Mouse (Mus musculus): ENCODE results near the gene Olfr47. TPM values are rescaled to one million over a fixed set of nuclear protein-coding genes. Genes with fewer than 3 reads are reported as not detected.
"Not testable (repeated sequence)": the region's sequence is repeated elsewhere in the genome, so short reads cannot be mapped to it uniquely, and the experiment has no call there.

Olfr47 gene
- polyA plus RNA-seq (2015; fragmentation: Nextera tagmentation; extraction: Ambion mirVana) = not detected in 2 replicates

DNA sequence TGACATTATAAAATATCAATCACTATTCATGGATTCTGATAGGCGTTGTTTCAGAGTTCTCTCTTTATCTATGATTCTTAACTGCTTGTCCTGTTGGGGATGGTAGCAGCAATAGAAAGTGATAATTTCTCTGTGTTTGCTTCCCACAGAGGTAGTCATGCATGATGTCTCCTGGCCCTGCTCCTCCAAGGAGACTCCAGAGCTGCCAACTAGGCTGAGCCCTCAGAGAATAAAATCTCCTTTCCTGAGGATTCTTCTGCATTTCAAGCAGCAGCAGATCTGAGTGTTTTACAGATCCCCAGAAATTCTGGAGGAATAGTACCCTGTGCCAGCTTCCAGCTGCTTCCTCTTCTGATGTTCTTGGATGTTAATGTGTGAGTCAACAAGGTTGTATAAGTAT, at the start of gene Olfr47:
Gene Olfr47 (plus strand): TSS at position 275 of the 400 bp plus-strand sequence.
- H3K9me3 ChIP-seq (ENCODE audit: low read length); H3K4me3 ChIP-seq (ENCODE audit: low read depth, low read length); H3K4me1 ChIP-seq (ENCODE audit: insufficient read depth); H3K4me2 ChIP-seq (ENCODE audit: low read depth, low read length); ATAC-seq; H3K27ac ChIP-seq (ENCODE audit: low read depth); DNase-seq; H3K27me3 ChIP-seq (ENCODE audit: insufficient read depth, low read length); H3K36me3 ChIP-seq (replicated peaks; ENCODE audit: insufficient read depth, low read length); H3K9ac ChIP-seq (replicated peaks): not testable (repeated sequence)
- WGBS (ENCODE audit: insufficient replicate concordance) = 58% methylated on average over 1 of the region's 1 CpGs

DNA sequence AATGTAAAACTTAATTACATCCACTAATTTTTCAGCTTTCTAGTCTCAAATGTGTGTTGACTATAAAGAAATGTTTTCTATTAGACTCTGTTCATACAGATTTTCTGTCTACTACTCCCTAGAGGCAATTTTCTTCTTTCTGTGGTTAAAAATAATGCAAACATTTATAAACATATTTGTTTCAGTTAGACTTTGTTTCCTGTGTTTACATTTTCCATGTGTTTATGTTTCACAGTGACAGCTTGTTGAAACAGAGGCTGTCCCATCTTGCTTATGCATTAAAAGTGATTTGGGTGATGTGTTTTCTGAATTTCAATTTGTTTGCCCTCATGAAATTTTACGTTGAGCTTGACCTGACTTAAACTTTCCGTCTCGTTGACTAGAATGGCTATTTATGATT, 40.3 kb upstream of the Olfr47 start:
- Histone ChIP-seq H3K36me3 (replicated peaks; ENCODE audit: insufficient read depth, low read length) (no peaks in the 10 kb centered on the region), H3K4me3 (ENCODE audit: low read depth, low read length) (no peak overlapping the region), H3K27ac (ENCODE audit: low read depth) (no peak overlapping the region), H3K9ac (replicated peaks) (no peak overlapping the region), H3K4me2 (ENCODE audit: low read depth, low read length) (no peak overlapping the region), H3K4me1 (ENCODE audit: insufficient read depth) (no peaks in the 10 kb centered on the region), H3K27me3 (ENCODE audit: insufficient read depth, low read length) (no peaks in the 10 kb centered on the region), H3K9me3 (ENCODE audit: low read length) (no peaks in the 10 kb centered on the region)
- ATAC-seq (no peak), DNase-seq (no peak)
- TF ChIP-seq CTCF (IDR thresholded peaks at IDR 0.05; ENCODE audit: low read depth) = no peak
- TF ChIP-seq EP300 (IDR thresholded peaks at IDR 0.05; ENCODE audit: low read depth) = no peak
- 77% methylated on average over 3 of the region's 3 CpGs for whole genome bisulfite sequencing (ENCODE audit: insufficient replicate concordance)

DNA sequence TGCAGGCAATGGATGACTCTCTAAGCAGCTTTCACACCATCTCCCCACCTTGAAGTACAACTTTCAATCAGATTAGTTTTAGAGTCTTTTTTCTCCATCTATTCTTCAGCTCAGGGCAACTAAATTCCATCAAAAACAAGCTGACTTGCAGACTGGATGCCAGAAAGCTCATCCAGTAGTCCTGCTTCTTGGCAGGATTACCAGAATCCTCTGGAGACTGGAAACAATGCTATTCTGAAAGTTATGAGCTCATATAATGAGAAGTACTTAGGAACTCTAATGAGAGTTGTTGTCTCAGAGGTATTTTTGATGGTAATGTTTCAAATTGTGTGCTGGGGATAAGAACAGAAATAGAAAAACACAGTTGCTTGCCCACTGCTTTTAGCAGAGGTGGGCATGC, 34.5 kb upstream of the Olfr47 start, which contains the start of gene Olfr435:
Gene Olfr435 (plus strand): TSS at position 366 of the 400 bp plus-strand sequence.
- ATAC-seq (no peak), DNase-seq (no peak)
- Histone ChIP-seq H3K9me3 (ENCODE audit: low read length) (no peaks in the 10 kb centered on the region), H3K27ac (ENCODE audit: low read depth) (no peak within 1 kb of the TSS), H3K9ac (replicated peaks) (no peak within 1 kb of the TSS), H3K4me1 (ENCODE audit: insufficient read depth) (no peaks in the 10 kb centered on the region), H3K27me3 (ENCODE audit: insufficient read depth, low read length) (no peaks in the 10 kb centered on the region), H3K4me3 (ENCODE audit: low read depth, low read length) (no peak within 1 kb of the TSS), H3K36me3 (replicated peaks; ENCODE audit: insufficient read depth, low read length) (no peaks in the 10 kb centered on the region), H3K4me2 (ENCODE audit: low read depth, low read length) (no peak within 1 kb of the TSS)
- TF ChIP-seq CTCF (IDR thresholded peaks at IDR 0.05; ENCODE audit: low read depth) = no peak
- TF ChIP-seq EP300 (IDR thresholded peaks at IDR 0.05; ENCODE audit: low read depth) = no peak

DNA sequence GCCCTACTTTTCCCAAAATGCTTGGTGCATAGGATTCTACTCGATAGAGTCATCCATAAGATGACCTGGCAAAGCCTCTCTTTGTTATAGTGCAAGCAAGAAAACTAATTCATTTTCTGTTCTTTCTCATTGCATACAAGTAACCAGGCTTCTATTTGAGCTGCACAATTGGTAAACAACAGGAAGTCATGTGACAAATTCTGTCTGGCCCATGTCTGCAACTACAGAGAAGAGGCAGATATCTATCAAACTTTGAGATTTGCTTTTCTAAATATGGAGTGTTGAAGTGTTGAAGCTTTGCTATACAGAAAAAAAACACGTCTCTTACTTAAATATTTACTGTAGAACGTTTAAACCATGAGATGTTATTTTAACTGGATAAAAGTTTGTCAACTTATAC, 33.2 kb upstream of the Olfr47 start:
- H3K27me3 ChIP-seq (ENCODE audit: insufficient read depth, low read length) = no peaks in the 10 kb centered on the region
- no peaks in the 10 kb centered on the region for H3K4me1 ChIP-seq (ENCODE audit: insufficient read depth)
- H3K36me3 ChIP-seq (replicated peaks; ENCODE audit: insufficient read depth, low read length) = no peaks in the 10 kb centered on the region
- no peak for DNase-seq
- TF ChIP-seq EP300 (IDR thresholded peaks at IDR 0.05; ENCODE audit: low read depth) (no peak), CTCF (IDR thresholded peaks at IDR 0.05; ENCODE audit: low read depth) (no peak)
- H3K27ac ChIP-seq (ENCODE audit: low read depth) = no peak overlapping the region
- no peaks in the 10 kb centered on the region for H3K9me3 ChIP-seq (ENCODE audit: low read length)
- H3K4me3 ChIP-seq (ENCODE audit: low read depth, low read length) = no peak overlapping the region
- H3K4me2 ChIP-seq (ENCODE audit: low read depth, low read length) = no peak overlapping the region
- H3K9ac ChIP-seq (replicated peaks) = no peak overlapping the region
- no peak for ATAC-seq
- WGBS (ENCODE audit: insufficient replicate concordance) = 44% methylated on average over 3 of the region's 3 CpGs

DNA sequence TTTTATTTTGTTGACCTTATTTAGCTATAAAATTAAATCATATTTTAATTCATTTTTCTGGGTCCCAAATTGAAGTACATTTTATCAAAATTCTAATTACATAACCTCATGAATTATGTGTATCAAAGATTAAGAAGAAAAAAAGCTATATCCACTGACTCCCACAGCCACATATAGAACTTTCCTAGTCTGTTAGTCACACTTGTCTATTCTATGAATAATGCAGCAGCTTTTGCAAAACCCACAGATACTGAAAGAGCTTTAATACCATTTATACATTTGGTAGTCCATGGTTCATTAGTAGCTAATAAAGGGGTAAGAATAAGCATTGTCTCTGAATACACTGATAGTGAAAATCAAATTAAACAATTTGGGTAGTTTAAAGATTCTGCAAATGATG, 28.5 kb upstream of the Olfr47 start:
- ATAC-seq (no peak), DNase-seq (no peak)
- Histone ChIP-seq H3K4me3 (ENCODE audit: low read depth, low read length) (no peak overlapping the region), H3K4me2 (ENCODE audit: low read depth, low read length) (no peak overlapping the region), H3K4me1 (ENCODE audit: insufficient read depth) (no peaks in the 10 kb centered on the region), H3K36me3 (replicated peaks; ENCODE audit: insufficient read depth, low read length) (no peaks in the 10 kb centered on the region), H3K27ac (ENCODE audit: low read depth) (no peak overlapping the region), H3K27me3 (ENCODE audit: insufficient read depth, low read length) (no peaks in the 10 kb centered on the region), H3K9me3 (ENCODE audit: low read length) (no peaks in the 10 kb centered on the region), H3K9ac (replicated peaks) (no peak overlapping the region)
- TF ChIP-seq CTCF (IDR thresholded peaks at IDR 0.05; ENCODE audit: low read depth) (no peak), EP300 (IDR thresholded peaks at IDR 0.05; ENCODE audit: low read depth) (no peak)

DNA sequence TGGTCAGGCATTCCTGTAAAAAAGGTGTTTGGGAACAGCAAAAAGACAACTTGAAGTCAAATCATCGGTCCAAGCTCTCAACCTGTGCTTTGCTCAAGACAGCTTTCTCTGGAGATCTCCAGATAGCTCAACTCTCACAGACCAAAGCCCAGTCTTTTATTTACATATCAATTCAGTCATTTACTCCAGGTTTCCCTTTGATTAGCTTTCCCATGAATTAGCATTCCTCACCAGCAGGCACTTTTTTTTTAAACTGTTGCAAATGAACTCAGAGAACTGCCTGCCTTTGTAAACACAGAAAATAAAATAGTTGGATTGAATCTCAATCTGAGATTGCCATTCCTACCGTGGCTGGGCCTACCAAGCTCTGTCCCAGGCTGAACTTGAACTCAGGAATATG, 26.0 kb upstream of the Olfr47 start:
- H3K4me1 ChIP-seq (ENCODE audit: insufficient read depth) = no peaks in the 10 kb centered on the region
- no peak overlapping the region for H3K27ac ChIP-seq (ENCODE audit: low read depth)
- DNase-seq (no peak), ATAC-seq (no peak)
- WGBS (ENCODE audit: insufficient replicate concordance) = 29% methylated on average over 2 of the region's 2 CpGs
- H3K36me3 ChIP-seq (replicated peaks; ENCODE audit: insufficient read depth, low read length) = no peaks in the 10 kb centered on the region
- H3K27me3 ChIP-seq (ENCODE audit: insufficient read depth, low read length) = no peaks in the 10 kb centered on the region
- no peaks in the 10 kb centered on the region for H3K9me3 ChIP-seq (ENCODE audit: low read length)
- H3K4me2 ChIP-seq (ENCODE audit: low read depth, low read length) = no peak overlapping the region
- no peak overlapping the region for H3K9ac ChIP-seq (replicated peaks)
- TF ChIP-seq EP300 (IDR thresholded peaks at IDR 0.05; ENCODE audit: low read depth) = no peak
- no peak for TF ChIP-seq CTCF (IDR thresholded peaks at IDR 0.05; ENCODE audit: low read depth)
- H3K4me3 ChIP-seq (ENCODE audit: low read depth, low read length) = no peak overlapping the region

DNA sequence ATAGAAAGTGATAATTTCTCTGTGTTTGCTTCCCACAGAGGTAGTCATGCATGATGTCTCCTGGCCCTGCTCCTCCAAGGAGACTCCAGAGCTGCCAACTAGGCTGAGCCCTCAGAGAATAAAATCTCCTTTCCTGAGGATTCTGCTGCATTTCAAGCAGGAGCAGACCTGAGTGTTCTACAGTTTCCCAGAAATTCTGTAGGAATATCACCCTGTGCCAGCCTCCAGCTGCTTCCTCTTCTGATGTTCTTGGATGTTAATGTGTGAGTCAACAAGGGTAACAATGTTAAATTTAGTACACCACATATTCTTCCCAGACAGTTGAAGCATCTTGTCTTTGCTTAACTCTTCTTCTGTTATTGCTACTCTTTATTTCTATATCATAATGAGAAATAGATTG, 18.5 kb upstream of the Olfr47 start, which contains the start of gene Olfr434:
Gene Olfr434 (plus strand): TSS at position 149 of the 400 bp plus-strand sequence.
- ATAC-seq; H3K9me3 ChIP-seq (ENCODE audit: low read length); H3K4me1 ChIP-seq (ENCODE audit: insufficient read depth); H3K36me3 ChIP-seq (replicated peaks; ENCODE audit: insufficient read depth, low read length); H3K4me2 ChIP-seq (ENCODE audit: low read depth, low read length); H3K27me3 ChIP-seq (ENCODE audit: insufficient read depth, low read length); DNase-seq; H3K27ac ChIP-seq (ENCODE audit: low read depth); H3K9ac ChIP-seq (replicated peaks); H3K4me3 ChIP-seq (ENCODE audit: low read depth, low read length): not testable (repeated sequence)
